Mouse (Mus musculus): ENCODE data around the gene Cop1. TPM values are rescaled to one million over a fixed set of nuclear protein-coding genes. Genes with fewer than 3 reads are reported as not detected.
A peak's percentile ranks its signal among the peaks of the same experiment; 100 is the strongest.
"Not testable (repeated sequence)": the region's sequence is repeated elsewhere in the genome, so short reads cannot be mapped to it uniquely, and the experiment has no call there.

Cop1 gene
- polyA plus RNA-seq (2015; fragmentation: Nextera tagmentation; extraction: Ambion mirVana), result 61.8 and 64.2 TPM in 2 replicates

- not testable (repeated sequence) for H3K27me3 ChIP-seq, H3K9me3 ChIP-seq, H3K4me1 ChIP-seq, H3K36me3 ChIP-seq
- WGBS, result under 1% methylated on average over 78 of the region's 97 CpGs
- H3K4me2 ChIP-seq, result peak within 1 kb of the TSS; percentile 60
- ATAC-seq (ENCODE audit: insufficient number of reproducible peaks, low FRiP score, low TSS enrichment, low read depth), result peak; percentile 95
- peak within 1 kb of the TSS; percentile 65 for H3K9ac ChIP-seq
- peak within 1 kb of the TSS; percentile 98 for H3K27ac ChIP-seq
- H3K4me3 ChIP-seq, result peak within 1 kb of the TSS; percentile 68
Observed at GRCm38 (mm10) chr1:159231781-159232571, at the start of gene Cop1. TSS of gene Cop1 (plus strand) at chr1:159232320.

DNA sequence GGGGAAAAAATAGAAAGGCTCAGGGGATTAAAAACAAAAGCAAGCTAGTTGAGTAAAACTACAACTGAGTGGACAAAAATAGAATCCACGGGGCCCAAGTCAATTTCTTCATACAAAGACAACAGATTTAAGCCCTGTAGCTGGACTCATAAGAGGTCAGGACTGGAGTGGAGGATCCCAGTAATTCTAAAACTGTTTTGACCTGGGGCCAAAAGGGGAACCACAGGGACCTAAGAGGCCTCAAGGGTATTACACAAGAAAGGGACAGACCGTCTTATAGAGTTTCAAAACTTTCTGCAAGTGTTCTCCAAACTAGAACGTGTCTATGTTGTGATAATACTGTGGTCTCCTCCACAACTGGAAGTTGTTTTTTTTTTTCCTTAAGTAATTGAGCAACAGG, 45.4 kb upstream of the Cop1 start:
- 64% methylated on average over 3 of the region's 3 CpGs for WGBS
- H3K36me3 ChIP-seq, result no peaks in the 10 kb centered on the region
- no peaks in the 10 kb centered on the region for H3K27me3 ChIP-seq
- no peak overlapping the region for H3K4me2 ChIP-seq
- H3K4me1 ChIP-seq, result no peaks in the 10 kb centered on the region
- no peak overlapping the region for H3K27ac ChIP-seq
- ATAC-seq (ENCODE audit: insufficient number of reproducible peaks, low FRiP score, low TSS enrichment, low read depth), result no peak
- no peak overlapping the region for H3K4me3 ChIP-seq
- no peaks in the 10 kb centered on the region for H3K9me3 ChIP-seq
- H3K9ac ChIP-seq, result no peak overlapping the region

- WGBS, result 72% methylated on average over 3 of the region's 3 CpGs
- no peak overlapping the region for H3K4me2 ChIP-seq
- H3K4me1 ChIP-seq, result no peaks in the 10 kb centered on the region
- H3K9ac ChIP-seq, result no peak overlapping the region
- H3K9me3 ChIP-seq, result no peaks in the 10 kb centered on the region
- no peaks in the 10 kb centered on the region for H3K36me3 ChIP-seq
- H3K27ac ChIP-seq, result no peak overlapping the region
- H3K27me3 ChIP-seq, result no peaks in the 10 kb centered on the region
- H3K4me3 ChIP-seq, result no peak overlapping the region
- no peak for ATAC-seq (ENCODE audit: insufficient number of reproducible peaks, low FRiP score, low TSS enrichment, low read depth)
Observed at GRCm38 (mm10) chr1:159198603-159199002, 33.5 kb upstream of the Cop1 start.

GRCm38 (mm10) chr1:159199606-159200005, 32.5 kb upstream of the Cop1 start:
- no peak for ATAC-seq (ENCODE audit: insufficient number of reproducible peaks, low FRiP score, low TSS enrichment, low read depth)
- Histone ChIP-seq H3K27ac (no peak overlapping the region), H3K4me3 (no peak overlapping the region), H3K27me3 (no peaks in the 10 kb centered on the region), H3K9ac (no peak overlapping the region), H3K4me1 (no peaks in the 10 kb centered on the region), H3K9me3 (no peaks in the 10 kb centered on the region), H3K36me3 (no peaks in the 10 kb centered on the region), H3K4me2 (no peak overlapping the region)
- 65% methylated on average over 3 of the region's 3 CpGs for WGBS

DNA sequence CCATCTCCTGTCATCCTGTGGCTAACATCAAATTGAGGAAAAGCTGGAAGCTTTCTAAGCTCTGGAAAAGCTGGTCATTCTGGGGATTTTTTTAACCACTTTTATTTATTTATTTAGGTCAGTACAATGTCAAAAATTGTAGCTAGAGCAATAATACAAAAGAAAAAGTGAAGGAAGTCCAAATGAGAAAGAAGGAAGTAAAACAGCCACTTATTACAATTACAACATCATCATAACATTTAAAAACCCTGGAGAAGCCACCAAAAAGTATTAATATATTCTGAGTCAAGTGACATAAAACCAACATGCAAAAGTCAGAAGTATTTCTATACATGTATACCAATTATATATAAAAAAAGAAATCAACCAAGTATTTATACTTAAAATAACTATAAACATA, 30.9 kb upstream of the Cop1 start:
- no peak for ATAC-seq (ENCODE audit: insufficient number of reproducible peaks, low FRiP score, low TSS enrichment, low read depth)
- Histone ChIP-seq H3K4me1 (no peaks in the 10 kb centered on the region), H3K27ac (no peak overlapping the region), H3K27me3 (no peaks in the 10 kb centered on the region), H3K4me3 (no peak overlapping the region), H3K36me3 (no peaks in the 10 kb centered on the region), H3K4me2 (no peak overlapping the region), H3K9me3 (no peaks in the 10 kb centered on the region), H3K9ac (no peak overlapping the region)

DNA sequence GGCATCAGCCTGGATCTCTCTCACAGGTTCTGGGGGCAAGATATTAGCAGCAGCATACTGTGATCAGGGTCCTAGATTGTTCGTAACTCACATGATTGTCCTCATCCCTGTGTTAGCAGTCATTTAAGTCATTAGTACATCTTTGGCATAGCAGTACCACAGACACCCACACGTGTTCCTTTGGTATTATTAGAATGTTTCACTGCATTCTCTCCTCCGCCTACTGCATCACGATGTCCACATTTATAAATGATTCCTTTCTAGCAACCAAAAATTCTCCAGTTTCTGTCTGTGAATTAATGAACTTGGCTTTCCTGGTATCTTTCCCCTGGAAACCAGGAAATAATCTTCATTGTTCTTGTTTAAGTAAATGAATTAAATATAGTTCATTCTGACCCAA, 20.4 kb upstream of the Cop1 start:
- no peak overlapping the region for H3K9ac ChIP-seq
- no peaks in the 10 kb centered on the region for H3K36me3 ChIP-seq
- no peak overlapping the region for H3K4me2 ChIP-seq
- H3K4me3 ChIP-seq, result no peak overlapping the region
- no peak overlapping the region for H3K27ac ChIP-seq
- 79% methylated on average over 4 of the region's 4 CpGs for WGBS
- H3K4me1 ChIP-seq, result no peaks in the 10 kb centered on the region
- H3K27me3 ChIP-seq, result no peaks in the 10 kb centered on the region
- H3K9me3 ChIP-seq, result no peaks in the 10 kb centered on the region
- no peak for ATAC-seq (ENCODE audit: insufficient number of reproducible peaks, low FRiP score, low TSS enrichment, low read depth)

DNA sequence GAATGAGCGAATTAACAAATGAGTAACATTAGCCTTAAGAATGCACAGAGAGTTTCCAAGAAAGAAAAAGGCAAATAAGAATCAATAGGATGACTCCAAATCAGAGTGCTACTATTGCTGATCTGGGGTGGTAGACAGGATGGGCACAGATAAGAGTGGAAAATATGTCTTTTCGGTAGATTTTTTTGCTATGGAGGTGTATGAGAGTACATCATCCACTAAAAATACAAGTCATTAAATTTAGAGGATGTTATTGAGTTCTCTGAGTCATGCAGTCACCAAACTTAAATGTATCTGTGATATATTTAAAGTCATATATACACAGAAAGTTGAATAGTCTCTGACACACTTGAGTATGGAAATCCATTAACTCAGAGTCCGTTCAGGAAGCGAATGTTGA, 14.7 kb upstream of the Cop1 start:
- H3K4me3 ChIP-seq, result no peak overlapping the region
- 88% methylated on average over 4 of the region's 4 CpGs for WGBS
- no peak for ATAC-seq (ENCODE audit: insufficient number of reproducible peaks, low FRiP score, low TSS enrichment, low read depth)
- no peaks in the 10 kb centered on the region for H3K27me3 ChIP-seq
- H3K36me3 ChIP-seq, result no peaks in the 10 kb centered on the region
- H3K9me3 ChIP-seq, result no peaks in the 10 kb centered on the region
- H3K4me1 ChIP-seq, result no peaks in the 10 kb centered on the region
- no peak overlapping the region for H3K27ac ChIP-seq
- H3K4me2 ChIP-seq, result no peak overlapping the region
- H3K9ac ChIP-seq, result no peak overlapping the region

DNA sequence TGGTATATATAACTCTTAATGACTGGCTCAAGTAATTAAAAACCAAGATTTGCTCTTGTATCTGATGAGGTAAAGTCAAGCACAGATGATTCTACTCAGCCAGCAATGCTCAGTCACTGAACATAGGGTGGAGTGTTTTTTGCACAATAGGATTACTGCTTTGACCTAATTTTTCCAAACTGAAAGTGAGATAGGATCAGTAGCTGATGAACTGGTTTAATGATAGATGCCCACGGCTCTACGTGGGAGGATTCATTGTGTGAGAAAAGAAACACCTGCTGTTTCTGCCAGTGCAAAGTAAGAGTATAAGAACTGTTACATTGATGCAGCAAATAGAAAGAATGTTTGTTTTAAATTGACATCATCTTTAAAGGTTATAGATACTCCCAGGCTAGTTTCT, 10.1 kb upstream of the Cop1 start:
- Histone ChIP-seq H3K36me3 (no peaks in the 10 kb centered on the region), H3K9ac (no peak overlapping the region), H3K4me1 (no peaks in the 10 kb centered on the region), H3K4me3 (no peak overlapping the region), H3K4me2 (no peak overlapping the region), H3K27ac (no peak overlapping the region), H3K9me3 (no peaks in the 10 kb centered on the region), H3K27me3 (no peaks in the 10 kb centered on the region)
- ATAC-seq (ENCODE audit: insufficient number of reproducible peaks, low FRiP score, low TSS enrichment, low read depth), result no peak
- 64% methylated on average over 2 of the region's 2 CpGs for WGBS

- Histone ChIP-seq H3K4me2 (no peak overlapping the region), H3K27me3 (no peaks in the 10 kb centered on the region), H3K9ac (no peak overlapping the region), H3K27ac (no peak overlapping the region), H3K9me3 (no peaks in the 10 kb centered on the region), H3K4me1 (no peaks in the 10 kb centered on the region), H3K36me3 (no peaks in the 10 kb centered on the region), H3K4me3 (no peak overlapping the region)
- 74% methylated on average over 7 of the region's 8 CpGs for WGBS
- ATAC-seq (ENCODE audit: insufficient number of reproducible peaks, low FRiP score, low TSS enrichment, low read depth), result no peak
Observed at GRCm38 (mm10) chr1:159225064-159225824, 6.9 kb upstream of the Cop1 start.

GRCm38 (mm10) chr1:159232572-159233261, 597 bp downstream of the Cop1 start:
- H3K4me1 ChIP-seq, H3K9me3 ChIP-seq, H3K36me3 ChIP-seq, H3K27me3 ChIP-seq: not testable (repeated sequence)
- under 1% methylated on average over 28 of the region's 47 CpGs for WGBS
- Histone ChIP-seq H3K4me3 (peak overlapping the region; percentile 68), H3K27ac (peak overlapping the region; percentile 98), H3K9ac (peak overlapping the region; percentile 60), H3K4me2 (peak overlapping the region; percentile 49)
- ATAC-seq (ENCODE audit: insufficient number of reproducible peaks, low FRiP score, low TSS enrichment, low read depth), result peak; percentile 42; the same call in 1 of the 2 replicates

DNA sequence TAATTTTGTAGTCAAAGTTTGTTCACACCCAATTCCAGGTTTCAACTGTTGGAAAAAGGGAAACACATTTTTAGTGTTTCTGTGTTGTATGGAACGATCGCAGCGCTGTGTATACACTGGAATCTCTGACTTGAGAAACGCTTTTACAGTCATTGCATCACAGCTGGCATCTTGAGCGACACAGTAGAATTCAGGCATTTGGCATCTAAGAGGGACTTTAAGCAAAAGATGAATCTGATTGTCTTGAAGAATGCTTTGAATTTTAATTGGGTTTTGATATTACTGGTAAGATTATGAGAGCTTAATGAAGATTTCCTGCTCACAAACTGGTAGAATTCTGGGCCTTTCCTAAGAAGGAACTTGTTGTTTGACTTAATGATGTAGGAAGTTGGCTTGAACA, 1.3 kb downstream of the Cop1 start:
- no peak for ATAC-seq (ENCODE audit: insufficient number of reproducible peaks, low FRiP score, low TSS enrichment, low read depth)
- no peaks in the 10 kb centered on the region for H3K27me3 ChIP-seq
- H3K9me3 ChIP-seq, result no peaks in the 10 kb centered on the region
- H3K36me3 ChIP-seq, result no peaks in the 10 kb centered on the region
- peak overlapping the region; percentile 68 for H3K4me3 ChIP-seq
- peak overlapping the region; percentile 49 for H3K4me2 ChIP-seq
- H3K4me1 ChIP-seq, result peaks cover 2% of the 10 kb centered on the region
- peak overlapping the region; percentile 60; the same call in 1 of the 2 replicates for H3K9ac ChIP-seq
- WGBS, result 17% methylated on average over 5 of the region's 5 CpGs
- no peak overlapping the region for H3K27ac ChIP-seq

- H3K4me2 ChIP-seq, result no peak overlapping the region
- no peak overlapping the region for H3K4me3 ChIP-seq
- 59% methylated on average over 2 of the region's 2 CpGs for WGBS
- H3K27me3 ChIP-seq, result no peaks in the 10 kb centered on the region
- H3K27ac ChIP-seq, result no peak overlapping the region
- no peaks in the 10 kb centered on the region for H3K36me3 ChIP-seq
- peaks cover 2% of the 10 kb centered on the region for H3K4me1 ChIP-seq
- H3K9ac ChIP-seq, result no peak overlapping the region
- no peaks in the 10 kb centered on the region for H3K9me3 ChIP-seq
- ATAC-seq (ENCODE audit: insufficient number of reproducible peaks, low FRiP score, low TSS enrichment, low read depth), result no peak
Observed at GRCm38 (mm10) chr1:159234496-159234895, 2.4 kb downstream of the Cop1 start.

Data from limb, embryonic 15.5 days (tissue).